Mouse (Mus musculus) Muller cell, postnatal 12 days (primary cell): ENCODE measurements around the gene Qtrt2.

Experiments
- DNase-seq: peaks from one replicate; pipeline ENCODE4 v3.0.0-alpha.2; 2015; ENCODE audit errors: inconsistent ontology term

Qtrt2 gene

DNA sequence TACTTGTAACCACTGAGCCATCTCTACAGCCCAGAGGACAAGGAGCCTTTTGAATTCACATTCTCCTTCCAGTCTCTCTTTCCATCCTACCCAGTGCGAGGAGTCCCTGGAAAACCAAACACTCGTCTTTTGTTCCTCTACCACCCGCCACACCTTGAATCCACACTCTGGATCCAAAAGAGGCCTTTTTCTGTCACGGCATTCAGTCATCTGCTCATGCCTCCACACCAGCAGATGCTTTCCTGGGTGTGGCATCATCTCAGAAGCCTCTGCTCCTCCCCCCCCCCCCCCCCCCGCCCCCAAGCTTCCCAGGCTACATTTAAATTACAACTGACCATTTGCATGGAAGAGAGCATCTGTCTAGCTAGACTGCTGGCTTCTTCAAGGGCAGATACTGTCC lies 110.3 kb downstream of the Qtrt2 start:
- DNase-seq, result no peak

DNA sequence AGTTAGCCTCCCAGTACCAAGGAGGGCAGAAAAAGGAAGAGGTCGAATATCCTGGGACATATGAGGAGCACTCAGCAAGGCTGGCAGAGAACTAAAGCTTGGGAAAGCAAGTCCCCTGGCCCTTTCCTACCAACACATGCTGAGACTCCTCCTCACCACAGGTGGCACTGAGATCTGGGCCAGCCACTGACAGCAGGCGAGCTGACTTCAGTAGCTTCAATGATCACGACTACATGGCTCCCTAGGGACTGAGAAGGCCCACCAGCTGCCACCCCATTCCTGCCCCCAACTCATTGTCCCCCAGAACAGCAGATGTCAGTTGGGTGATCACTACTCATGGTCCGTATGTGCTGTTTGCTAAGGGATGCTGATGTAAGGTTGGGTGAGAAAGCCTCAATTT lies 112.0 kb downstream of the Qtrt2 start:
- DNase-seq, result no peak
